Mouse (Mus musculus) hindbrain, embryonic 10.5 days (tissue): ENCODE measurements around the gene Gm4922. TPM values are rescaled to one million over a fixed set of nuclear protein-coding genes. Genes with fewer than 3 reads are reported as not detected.

Experiments used
- DNase-seq: peaks from one replicate; pipeline ENCODE4 v3.0.0-alpha.2; 2017; ENCODE audit warnings: low spot score
- H3K27ac ChIP-seq: fragments of 300-500 bp; sonication (generic); 2 replicates; pipeline ENCODE4 v1.5.1; 2016; ENCODE audit warnings: mild to moderate bottlenecking, moderate library complexity
- H3K27me3 ChIP-seq: fragments of 300-500 bp; sonication (generic); 2 replicates; pipeline ENCODE4 v1.6.1; 2016; ENCODE audit warnings: mild to moderate bottlenecking; ENCODE audit not compliant: poor library complexity, insufficient read depth, severe bottlenecking
- H3K36me3 ChIP-seq: fragments of 300-500 bp; sonication (generic); 2 replicates; pipeline ENCODE4 v1.6.1; 2016; ENCODE audit warnings: mild to moderate bottlenecking, moderate library complexity
- H3K4me1 ChIP-seq: fragments of 300-500 bp; sonication (generic); replicated peaks from 2 replicates; pipeline ENCODE4 v1.6.1; 2016; ENCODE audit warnings: mild to moderate bottlenecking
- H3K4me3 ChIP-seq: fragments of 300-500 bp; sonication (generic); 2 replicates; pipeline ENCODE4 v1.5.1; 2016; ENCODE audit warnings: mild to moderate bottlenecking, moderate library complexity
- H3K9me3 ChIP-seq: fragments of 300-500 bp; sonication (generic); 2 replicates; pipeline ENCODE4 v1.6.1; 2016; ENCODE audit warnings: mild to moderate bottlenecking, moderate library complexity
- WGBS: fragments of 180-500 bp; shearing (Covaris S2); methylation state at CpG from one replicate; pipeline ENCODE4 v1.1.7; 2016; 5-methylcytosine and 5-hydroxymethylcytosine counted together
- polyA plus RNA-seq: library from polyadenylated mRNA; unstranded; fragments of >200 nt; fragmentation: Nextera tagmentation; extraction: Ambion mirVana; gene quantifications from 2 replicates; pipeline ENCODE4 v1.2.1, GENCODE M21; 2016

Gm4922 gene
- polyA plus RNA-seq, 1 experiment from 2014 or later = not detected

- DNase-seq = no peak
- Histone ChIP-seq H3K4me3 (no peak overlapping the region), H3K9me3 (no peaks in the 10 kb centered on the region), H3K36me3 (no peaks in the 10 kb centered on the region), H3K4me1 (no peaks in the 10 kb centered on the region), H3K27me3 (no peaks in the 10 kb centered on the region), H3K27ac (no peak overlapping the region)
- 75% methylated on average over 4 of the region's 4 CpGs for WGBS
These were observed 13.9 kb downstream of the Gm4922 start for GRCm38 (mm10) chr10:18772537-18773179.

DNA sequence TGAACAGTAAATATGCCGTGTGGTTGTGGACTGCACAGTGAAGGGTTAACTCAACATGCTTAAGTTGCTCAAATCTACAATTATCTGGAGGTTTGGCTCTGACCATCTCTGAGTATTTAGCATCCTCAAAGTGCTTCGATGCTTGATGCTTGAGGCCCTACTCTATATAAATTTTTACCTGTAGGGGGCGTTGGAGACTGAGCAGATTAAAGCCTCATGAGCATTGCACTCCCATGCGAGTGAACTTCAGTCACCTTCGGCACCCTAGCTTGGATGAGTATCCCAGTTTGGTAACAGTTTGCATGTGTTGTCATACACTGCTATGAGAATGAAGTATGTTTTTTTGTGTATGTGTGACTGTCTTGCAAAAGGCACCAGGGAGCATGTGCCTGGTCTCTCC lies 16.7 kb downstream of the Gm4922 start:
- WGBS = 52% methylated on average over 5 of the region's 5 CpGs
- no peak for DNase-seq
- Histone ChIP-seq H3K36me3 (no peaks in the 10 kb centered on the region), H3K27me3 (no peaks in the 10 kb centered on the region), H3K9me3 (0 out of 2 replicates have a peak, but pooled peaks cover 4% of the 10 kb centered on the region), H3K27ac (no peak overlapping the region), H3K4me1 (no peaks in the 10 kb centered on the region), H3K4me3 (no peak overlapping the region)

DNA sequence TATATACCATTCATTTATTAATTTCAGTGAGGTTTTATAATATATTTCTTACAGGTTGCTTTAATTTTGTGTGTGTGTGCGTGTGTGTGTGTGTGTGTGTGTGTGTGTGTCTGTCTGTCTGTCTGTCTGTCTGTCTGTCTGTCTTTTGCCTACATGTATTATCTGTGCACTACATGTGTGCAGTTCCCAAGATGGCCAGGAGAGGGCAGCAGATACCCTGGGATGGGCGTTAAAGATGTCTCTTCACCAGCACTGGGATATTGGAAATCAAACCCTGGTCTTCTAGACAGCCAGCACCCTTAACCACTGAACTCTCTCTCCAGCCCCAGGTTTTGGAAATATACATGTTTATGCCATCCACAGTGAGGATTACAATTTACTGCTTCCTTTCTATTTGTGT lies 26.4 kb downstream of the Gm4922 start:
- H3K4me1 ChIP-seq = no peaks in the 10 kb centered on the region
- no peaks in the 10 kb centered on the region for H3K9me3 ChIP-seq
- H3K4me3 ChIP-seq = no peak overlapping the region
- no peak overlapping the region for H3K27ac ChIP-seq
- no peaks in the 10 kb centered on the region for H3K27me3 ChIP-seq
- H3K36me3 ChIP-seq = no peaks in the 10 kb centered on the region
- peak; percentile 55 for DNase-seq
- 25% methylated on average over 2 of the region's 2 CpGs for WGBS

DNA sequence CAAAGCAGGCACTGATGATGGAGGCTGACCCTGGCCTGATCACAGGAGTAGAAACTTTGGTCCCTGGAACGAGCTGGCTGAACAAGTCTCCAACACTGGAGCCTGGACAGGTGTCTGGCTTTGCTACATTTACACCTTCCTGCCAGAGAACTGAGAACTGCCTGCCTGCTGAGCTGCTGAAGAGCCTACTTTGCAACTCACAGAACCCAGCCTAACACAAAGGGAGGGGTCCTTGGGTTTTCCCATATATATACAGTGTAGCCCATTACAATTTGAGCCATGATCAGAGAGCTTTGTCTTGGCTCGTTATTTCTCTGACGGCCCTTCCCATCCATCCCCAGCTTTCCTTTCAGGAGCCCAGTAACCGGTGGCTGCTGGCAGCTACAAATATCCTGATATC lies 36.5 kb downstream of the Gm4922 start:
- no peak for DNase-seq
- Histone ChIP-seq H3K9me3 (no peaks in the 10 kb centered on the region), H3K27me3 (peaks cover 5% of the 10 kb centered on the region; the same call in 1 of the 2 replicates), H3K27ac (no peak overlapping the region), H3K36me3 (no peaks in the 10 kb centered on the region), H3K4me3 (no peak overlapping the region), H3K4me1 (no peaks in the 10 kb centered on the region)
- 89% methylated on average over 4 of the region's 4 CpGs for WGBS

GRCm38 (mm10) chr10:18743286-18744142 lies 43.1 kb downstream of the Gm4922 start, which contains the start of gene Arfgef3:
Gene Arfgef3, minus strand, starts transcription at chr10:18743949.
- Histone ChIP-seq H3K27me3 (peaks cover 29% of the 10 kb centered on the region), H3K27ac (peak within 1 kb of the TSS; percentile 82), H3K9me3 (no peaks in the 10 kb centered on the region), H3K36me3 (no peaks in the 10 kb centered on the region), H3K4me1 (peaks cover 10% of the 10 kb centered on the region; the same call in 1 of the 2 replicates), H3K4me3 (peak within 1 kb of the TSS; percentile 71)
- peak; percentile 58 for DNase-seq
- WGBS = 2% methylated on average over 50 of the region's 50 CpGs

- Histone ChIP-seq H3K27me3 (peaks cover 29% of the 10 kb centered on the region), H3K4me3 (0 out of 2 replicates have a peak overlapping the region, but pooled peaks have one; percentile 71), H3K27ac (no peak overlapping the region), H3K9me3 (no peaks in the 10 kb centered on the region), H3K36me3 (no peaks in the 10 kb centered on the region), H3K4me1 (peaks cover 10% of the 10 kb centered on the region; the same call in 1 of the 2 replicates)
- no peak for DNase-seq
- WGBS = 85% methylated on average over 6 of the region's 6 CpGs
These were observed 44.5 kb downstream of the Gm4922 start for GRCm38 (mm10) chr10:18742086-18742485.

- 89% methylated on average over 8 of the region's 8 CpGs for WGBS
- H3K4me3 ChIP-seq = no peak overlapping the region
- peaks cover 10% of the 10 kb centered on the region; the same call in 1 of the 2 replicates for H3K4me1 ChIP-seq
- no peak overlapping the region for H3K27ac ChIP-seq
- peaks cover 29% of the 10 kb centered on the region for H3K27me3 ChIP-seq
- no peaks in the 10 kb centered on the region for H3K9me3 ChIP-seq
- H3K36me3 ChIP-seq = no peaks in the 10 kb centered on the region
- no peak for DNase-seq
These were observed 45.6 kb downstream of the Gm4922 start for GRCm38 (mm10) chr10:18741024-18741423.

Other genes with a start within 250 kb of the Gm4922 start
- gene Hebp2, start 240.7 kb downstream of the Gm4922 start, polyA plus RNA-seq = 15.1 and 15.8 TPM in 2 replicates
- gene Arfgef3, start 42.8 kb downstream of the Gm4922 start, polyA plus RNA-seq = 0.55 and 0.99 TPM in 2 replicates
- 15.7 and 18.2 TPM in 2 replicates for gene Perp, start 58.2 kb upstream of the Gm4922 start, polyA plus RNA-seq
- gene Tnfaip3, start 228.9 kb upstream of the Gm4922 start, polyA plus RNA-seq = 1.1 and 1.2 TPM in 2 replicates